Mouse (Mus musculus): ENCODE measurements around the gene Anxa1.

Gene Anxa1

GRCm38 (mm10) chr19:20381207-20381752 is 9.5 kb downstream of the Anxa1 start:
- DNase-seq (ENCODE audit: low read depth, low spot score): no peak

GRCm38 (mm10) chr19:20370175-20370574 is 20.6 kb downstream of the Anxa1 start:
- no peak for DNase-seq (ENCODE audit: low read depth, low spot score)

GRCm38 (mm10) chr19:20366571-20366970 is 24.2 kb downstream of the Anxa1 start:
- DNase-seq (ENCODE audit: low read depth, low spot score): no peak

- no peak for DNase-seq (ENCODE audit: low read depth, low spot score)
Observed at GRCm38 (mm10) chr19:20366010-20366409, 24.7 kb downstream of the Anxa1 start.

- no peak for DNase-seq (ENCODE audit: low read depth, low spot score)
Observed at GRCm38 (mm10) chr19:20365364-20365763, 25.4 kb downstream of the Anxa1 start.

GRCm38 (mm10) chr19:20364931-20365330 is 25.8 kb downstream of the Anxa1 start:
- DNase-seq (ENCODE audit: low read depth, low spot score): no peak

GRCm38 (mm10) chr19:20363221-20363620 is 27.5 kb downstream of the Anxa1 start:
- no peak for DNase-seq (ENCODE audit: low read depth, low spot score)

GRCm38 (mm10) chr19:20361917-20362577 is 28.7 kb downstream of the Anxa1 start:
- DNase-seq (ENCODE audit: low read depth, low spot score): peak; percentile 13

GRCm38 (mm10) chr19:20358679-20359078 is 32.1 kb downstream of the Anxa1 start:
- no peak for DNase-seq (ENCODE audit: low read depth, low spot score)

- DNase-seq (ENCODE audit: low read depth, low spot score): peak; percentile 30
Observed at GRCm38 (mm10) chr19:20345317-20345917, 45.3 kb downstream of the Anxa1 start.

GRCm38 (mm10) chr19:20344511-20345316 is 46.0 kb downstream of the Anxa1 start:
- peak; percentile 16 for DNase-seq (ENCODE audit: low read depth, low spot score)

GRCm38 (mm10) chr19:20344052-20344451 is 46.7 kb downstream of the Anxa1 start:
- DNase-seq (ENCODE audit: low read depth, low spot score): no peak
